Mouse (Mus musculus) kidney, adult 2 months (tissue): Measurements from ENCODE around the gene Alox5. TPM values are rescaled to one million over a fixed set of nuclear protein-coding genes. Genes with fewer than 3 reads are reported as not detected.

Experiments used
- DNase-seq: peaks from one replicate; pipeline ENCODE4 v3.0.0; 2021
- H3K27ac ChIP-seq: fragments of 200-500 bp; 2 replicates; pipeline ENCODE4 v1.5.1; 2012; ENCODE audit warnings: low read depth, low read length, control low read depth, inconsistent platforms; ENCODE audit not compliant: insufficient read depth
- H3K27me3 ChIP-seq: fragments of 200-500 bp; replicated peaks from 2 replicates; pipeline ENCODE4 v1.6.1; 2012; ENCODE audit warnings: mild to moderate bottlenecking, moderate library complexity, low read length, inconsistent platforms; ENCODE audit not compliant: control insufficient read depth, insufficient read depth
- H3K36me3 ChIP-seq: fragments of 200-500 bp; 2 replicates; pipeline ENCODE4 v1.6.1; 2012; ENCODE audit warnings: mild to moderate bottlenecking, moderate library complexity, low read length, inconsistent platforms; ENCODE audit not compliant: control insufficient read depth, insufficient read depth
- H3K4me1 ChIP-seq: fragments of 200-500 bp; 2 replicates; pipeline ENCODE4 v1.6.1; 2011; ENCODE audit warnings: low read length; ENCODE audit not compliant: control insufficient read depth, insufficient read depth
- H3K4me3 ChIP-seq: fragments of 200-500 bp; 2 replicates; pipeline ENCODE4 v1.5.1; 2011; ENCODE audit warnings: mild to moderate bottlenecking, low read depth, low read length, control low read depth; ENCODE audit not compliant: insufficient read depth
- CTCF ChIP-seq: fragments of 200-500 bp; conservative IDR thresholded peaks from 2 replicates; pipeline ENCODE4 v1.5.1; 2011; ENCODE audit warnings: low read depth, mild to moderate bottlenecking, control low read depth, low read length, moderate library complexity, mixed read lengths; ENCODE audit not compliant: insufficient read depth, insufficient read length
- POLR2A ChIP-seq: fragments of 200-500 bp; IDR thresholded peaks from one replicate; pipeline ENCODE4 v1.6.1; 2011; ENCODE audit warnings: low read depth, low read length, control low read depth
- WGBS: fragments of 180-500 bp; shearing (Covaris S2); methylation state at CpG from one replicate; pipeline ENCODE4 v1.1.7; 2018; 5-methylcytosine and 5-hydroxymethylcytosine counted together
- polyA plus RNA-seq: library from polyadenylated mRNA; depleted of rRNA; stranded (reverse); fragments of >200 nt; gene quantifications from 2 replicates; pipeline ENCODE4 v1.2.3, GENCODE M21; 2012

The Alox5 gene
- polyA plus RNA-seq, 1 experiment, result 1.2 TPM

DNA sequence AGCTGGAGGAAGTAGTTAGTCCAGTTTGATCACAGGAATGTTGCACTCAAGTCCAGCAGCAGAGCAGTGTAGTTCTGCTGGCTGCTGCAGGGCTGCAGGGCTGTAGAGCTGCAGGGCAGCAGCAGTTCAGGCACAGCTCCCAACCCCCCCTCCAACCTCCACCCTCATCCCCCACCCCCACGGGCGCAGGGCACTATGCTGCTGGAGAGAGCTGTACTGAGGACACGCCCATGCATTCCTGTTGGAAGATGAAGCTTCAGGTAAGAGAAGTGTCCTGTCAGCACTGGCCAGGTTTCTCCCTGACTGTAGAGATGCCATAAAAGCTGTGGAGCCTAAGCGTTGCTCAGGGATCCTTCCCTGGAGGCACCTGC, 74.9 kb downstream of the Alox5 start:
- Histone ChIP-seq H3K4me1 (peaks cover 24% of the 10 kb centered on the region), H3K27me3 (no peaks in the 10 kb centered on the region), H3K36me3 (no peaks in the 10 kb centered on the region), H3K4me3 (no peak overlapping the region), H3K27ac (peak overlapping the region; percentile 37)
- 29% methylated on average over 4 of the region's 4 CpGs for WGBS
- TF ChIP-seq POLR2A (no peak), CTCF (no peak)
- peak; percentile 81 for DNase-seq

DNA sequence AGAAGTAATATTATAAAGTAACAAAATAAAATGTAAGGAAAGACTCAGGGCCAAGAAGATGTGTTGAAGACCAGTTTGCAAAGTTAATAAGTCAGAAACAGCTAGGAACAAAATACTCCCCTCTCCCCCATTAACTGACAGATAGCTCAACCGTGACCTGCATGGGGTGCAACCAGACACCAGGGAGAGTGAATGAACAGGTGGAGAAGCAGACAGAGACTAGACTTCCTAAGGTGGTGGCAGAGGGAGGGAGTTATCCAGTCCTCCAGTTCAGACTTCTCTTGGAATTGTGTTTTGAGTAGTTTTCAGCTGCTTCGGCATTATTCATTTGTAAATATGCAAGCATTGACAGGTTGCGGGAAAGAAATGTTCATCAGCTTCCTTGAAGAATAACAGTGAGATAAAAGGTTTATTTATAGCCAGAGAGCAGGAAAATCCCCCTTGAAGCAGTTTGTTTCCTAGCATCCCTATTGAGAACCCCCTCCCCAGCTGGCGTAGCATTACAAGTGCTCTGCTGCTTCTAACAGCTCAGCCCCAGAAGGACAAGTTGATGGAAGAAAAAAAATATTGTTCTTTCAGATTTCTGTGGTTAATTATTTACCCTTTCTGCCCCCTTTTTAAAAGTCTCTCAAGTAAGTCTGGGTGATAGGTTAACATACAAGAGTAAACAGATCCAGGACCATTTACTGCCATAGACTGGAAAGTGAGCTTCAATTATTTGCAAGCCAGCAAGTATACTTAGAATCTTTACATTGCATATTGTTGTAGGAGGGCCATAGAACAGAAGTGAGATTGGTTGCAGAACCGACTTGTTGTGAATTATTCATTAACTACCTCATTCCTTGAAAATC, 75.6 kb downstream of the Alox5 start:
- TF ChIP-seq CTCF (no peak), POLR2A (no peak)
- WGBS, result 25% methylated on average over 5 of the region's 5 CpGs
- Histone ChIP-seq H3K27ac (peak overlapping the region; percentile 84), H3K4me1 (peaks cover 24% of the 10 kb centered on the region), H3K27me3 (no peaks in the 10 kb centered on the region), H3K36me3 (no peaks in the 10 kb centered on the region), H3K4me3 (no peak overlapping the region)
- peak; percentile 45 for DNase-seq

DNA sequence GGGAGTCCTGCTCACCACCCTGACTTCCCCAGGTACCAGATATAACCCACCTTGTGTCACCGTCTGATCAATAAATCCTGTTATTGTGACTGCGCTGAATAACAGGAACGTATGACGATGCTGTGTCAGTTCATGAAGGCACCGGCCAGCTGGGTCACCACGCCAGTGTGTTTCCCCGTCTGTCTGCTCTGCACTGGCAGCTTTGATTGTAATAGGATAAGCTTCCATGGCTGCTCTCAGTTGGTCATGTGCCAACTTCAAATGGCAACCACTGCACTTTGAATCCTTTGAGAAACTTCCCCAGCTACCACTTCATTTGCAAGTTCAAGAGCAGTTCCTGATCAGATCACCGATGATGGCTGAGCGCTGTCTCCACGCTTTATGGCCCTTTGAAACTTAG, 77.4 kb downstream of the Alox5 start:
- Histone ChIP-seq H3K27ac (peak overlapping the region; percentile 68), H3K4me3 (no peak overlapping the region), H3K36me3 (no peaks in the 10 kb centered on the region), H3K4me1 (peaks cover 26% of the 10 kb centered on the region), H3K27me3 (no peaks in the 10 kb centered on the region)
- peak; percentile 63 for DNase-seq
- WGBS, result 52% methylated on average over 10 of the region's 10 CpGs
- no peak for TF ChIP-seq CTCF
- no peak for TF ChIP-seq POLR2A

DNA sequence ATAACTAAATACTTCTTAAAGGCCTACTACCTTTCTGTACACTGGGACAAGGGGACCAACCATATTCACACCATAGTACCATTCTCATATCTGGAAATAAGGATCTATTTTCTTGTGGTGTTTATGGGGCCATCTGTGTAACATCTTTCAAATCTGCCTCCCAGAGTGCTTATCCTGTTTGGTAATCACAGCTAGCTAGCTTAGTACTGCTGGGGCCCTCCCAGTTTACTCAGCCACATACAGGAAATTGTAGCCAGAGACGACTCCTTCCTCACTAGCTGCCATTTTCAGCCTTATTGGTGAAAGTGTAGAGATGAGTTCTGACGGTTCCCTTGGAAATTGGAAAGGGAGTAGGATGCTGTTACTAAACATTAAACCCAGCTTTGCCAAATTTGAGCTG, 79.4 kb downstream of the Alox5 start:
- H3K4me3 ChIP-seq, result no peak overlapping the region
- 27% methylated on average over 2 of the region's 2 CpGs for WGBS
- H3K27me3 ChIP-seq, result no peaks in the 10 kb centered on the region
- H3K36me3 ChIP-seq, result no peaks in the 10 kb centered on the region
- peaks cover 35% of the 10 kb centered on the region for H3K4me1 ChIP-seq
- no peak for TF ChIP-seq CTCF
- no peak for TF ChIP-seq POLR2A
- 0 out of 2 replicates have a peak overlapping the region, but pooled peaks have one; percentile 41 for H3K27ac ChIP-seq
- DNase-seq, result no peak

DNA sequence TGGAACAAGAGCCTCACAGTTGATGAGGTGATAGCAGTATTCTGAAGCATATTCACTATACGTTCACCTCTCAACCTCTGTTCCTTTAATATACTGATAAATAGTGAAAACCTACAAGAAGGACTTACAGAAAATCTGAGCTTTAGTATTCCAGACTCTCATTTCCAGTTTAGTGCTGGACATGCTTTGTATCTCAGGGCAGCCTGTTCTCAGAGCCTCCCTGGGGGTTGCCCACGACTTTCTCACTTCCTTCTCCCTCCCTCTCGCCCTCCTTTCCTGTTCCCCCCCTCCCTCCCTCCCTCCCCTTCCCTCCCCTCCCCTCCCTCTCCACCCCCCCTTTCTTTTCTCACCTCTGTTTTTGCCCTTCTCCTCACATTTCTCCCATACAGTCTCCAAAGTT, 80.8 kb downstream of the Alox5 start:
- Histone ChIP-seq H3K27ac (no peak overlapping the region), H3K4me3 (no peak overlapping the region), H3K36me3 (no peaks in the 10 kb centered on the region), H3K4me1 (peaks cover 34% of the 10 kb centered on the region), H3K27me3 (no peaks in the 10 kb centered on the region)
- WGBS, result 31% methylated on average over 3 of the region's 3 CpGs
- TF ChIP-seq CTCF (no peak), POLR2A (no peak)
- no peak for DNase-seq

DNA sequence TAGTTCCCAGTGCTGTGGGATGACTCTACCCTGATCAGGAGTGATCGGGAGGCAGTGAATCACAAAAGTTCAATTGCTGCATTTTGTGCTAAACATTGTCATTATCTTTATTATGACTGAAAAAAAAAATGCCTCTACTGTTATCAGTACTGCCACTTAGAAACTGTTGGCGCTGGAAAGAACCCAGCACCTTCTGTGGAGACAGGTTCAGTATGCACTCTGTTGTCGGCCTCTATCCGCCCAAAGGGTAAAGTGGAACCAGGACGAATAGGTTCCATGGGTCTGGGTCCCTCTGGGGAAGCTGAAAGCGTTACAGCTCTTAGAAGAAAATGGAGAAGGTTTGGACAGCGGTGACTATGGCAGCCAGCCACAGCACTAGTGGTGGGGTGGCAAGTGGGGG, 82.1 kb downstream of the Alox5 start:
- DNase-seq, result no peak
- Histone ChIP-seq H3K27ac (no peak overlapping the region), H3K4me3 (no peak overlapping the region), H3K27me3 (no peaks in the 10 kb centered on the region), H3K36me3 (no peaks in the 10 kb centered on the region), H3K4me1 (peaks cover 29% of the 10 kb centered on the region)
- 96% methylated on average over 7 of the region's 7 CpGs for WGBS
- TF ChIP-seq POLR2A, result no peak

DNA sequence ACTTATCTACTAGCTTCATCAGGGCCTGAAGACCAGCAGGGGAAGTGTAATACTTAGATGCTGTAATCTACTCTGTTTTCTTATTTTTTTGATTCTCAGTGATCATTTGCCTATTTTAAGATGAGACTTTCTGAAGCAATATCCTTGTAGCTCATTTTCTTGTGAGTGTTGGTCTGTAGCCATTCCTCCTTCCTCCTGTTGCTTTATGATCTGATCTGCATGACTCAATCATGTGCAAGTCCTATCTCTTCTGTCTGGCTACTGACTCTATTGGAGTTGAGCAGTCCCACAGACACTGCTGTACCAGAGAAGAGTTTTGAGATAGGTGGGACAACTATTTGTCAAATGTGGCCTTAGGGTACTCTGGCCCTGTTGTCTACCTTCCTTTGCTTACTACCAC, 86.4 kb downstream of the Alox5 start:
- H3K4me1 ChIP-seq, result peaks cover 13% of the 10 kb centered on the region; the same call in 1 of the 2 replicates

DNA sequence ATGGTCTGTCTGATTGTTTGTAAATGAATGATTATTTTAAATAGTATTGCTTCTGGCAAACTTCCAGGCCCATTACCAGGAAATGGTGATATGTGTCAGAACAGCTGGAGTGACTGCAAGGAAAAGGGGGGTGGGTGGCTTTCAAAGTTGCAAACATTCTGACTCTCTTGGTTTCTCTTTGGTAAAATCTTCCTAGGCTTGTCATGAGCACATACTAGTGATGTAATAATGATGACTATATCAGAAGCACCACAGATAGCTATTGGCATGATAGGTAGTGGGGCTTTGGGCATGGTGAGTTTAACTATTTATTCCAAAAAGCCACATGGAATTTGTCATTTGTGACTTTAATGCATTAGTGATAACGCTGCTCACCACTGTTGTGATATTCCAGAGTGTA, 86.8 kb downstream of the Alox5 start:
- WGBS, result 79% methylated on average over 1 of the region's 1 CpGs
- H3K27me3 ChIP-seq, result no peaks in the 10 kb centered on the region
- no peak overlapping the region for H3K27ac ChIP-seq
- no peak for TF ChIP-seq CTCF
- TF ChIP-seq POLR2A, result no peak
- H3K36me3 ChIP-seq, result no peaks in the 10 kb centered on the region
- DNase-seq, result no peak
- no peak overlapping the region for H3K4me3 ChIP-seq
- peaks cover 15% of the 10 kb centered on the region; the same call in 1 of the 2 replicates for H3K4me1 ChIP-seq

More for the DNA sequence above, 86.4 kb downstream of the Alox5 start:
- Histone ChIP-seq H3K36me3 (no peaks in the 10 kb centered on the region), H3K4me3 (no peak overlapping the region), H3K27ac (no peak overlapping the region), H3K27me3 (no peaks in the 10 kb centered on the region)
- TF ChIP-seq CTCF (no peak), POLR2A (no peak)
- no peak for DNase-seq
